Mouse (Mus musculus) CH12.LX (cell line): ENCODE data around the gene Ren1. TPM values are rescaled to one million over a fixed set of nuclear protein-coding genes. Genes with fewer than 3 reads are reported as not detected.

Experiments
- DNase-seq: peaks from one replicate; pipeline ENCODE4 v3.0.0-alpha.2; 2013; ENCODE audit errors: extremely low read depth
- H3K27ac ChIP-seq: 2 replicates; pipeline ENCODE4 v1.5.1; 2012; ENCODE audit warnings: low read depth, mild to moderate bottlenecking, control low read depth, moderate library complexity; ENCODE audit not compliant: insufficient read depth
- H3K27me3 ChIP-seq: replicated peaks from 2 replicates; pipeline ENCODE3; 2012; ENCODE audit warnings: inconsistent platforms
- H3K36me3 ChIP-seq, 2 experiments: replicated peaks in 1 of 2; 2 replicates each; pipeline versions ENCODE3 to v1.6.1; 2012; ENCODE audit warnings: inconsistent platforms in 1 of 2, low read length in 1 of 2, mild to moderate bottlenecking in 1 of 2, mixed read lengths in 1 of 2, moderate library complexity in 1 of 2; ENCODE audit not compliant: control insufficient read depth in 1 of 2, insufficient read depth in 1 of 2
- H3K4me1 ChIP-seq, 2 experiments: 2 replicates each; pipeline ENCODE4 v1.6.1; 2012; ENCODE audit warnings: inconsistent platforms in 1 of 2, moderate library complexity in 1 of 2; ENCODE audit not compliant: insufficient read depth in 2 of 2, control insufficient read depth in 1 of 2
- H3K4me2 ChIP-seq: 2 replicates; pipeline ENCODE4 v1.6.1; 2012; ENCODE audit warnings: low read depth, mild to moderate bottlenecking, control low read depth; ENCODE audit not compliant: poor library complexity, insufficient read depth, severe bottlenecking
- H3K4me3 ChIP-seq, 3 experiments: fragments of 150-350 bp in 1 of 3; sonication (generic) in 1 of 3; replicated peaks in 1 of 3; 2 replicates each; pipeline versions ENCODE3 to v1.5.1; 2011 to 2012; ENCODE audit warnings: low read depth in 2 of 3, low read length in 2 of 3, mild to moderate bottlenecking in 2 of 3, moderate library complexity in 2 of 3, control low read depth in 1 of 3, improper control_type of control experiment in 1 of 3, inconsistent platforms in 1 of 3, mixed read lengths in 1 of 3; ENCODE audit not compliant: poor library complexity in 1 of 3
- H3K79me2 ChIP-seq: replicated peaks from 2 replicates; pipeline ENCODE4 v1.6.1; 2012; ENCODE audit warnings: mild to moderate bottlenecking, moderate library complexity; ENCODE audit not compliant: control insufficient read depth, poor library complexity, insufficient read depth, severe bottlenecking; ENCODE audit errors: extremely low read depth
- H3K9ac ChIP-seq: 2 replicates; pipeline ENCODE4 v1.6.1; 2012; ENCODE audit warnings: low read depth, mild to moderate bottlenecking, control low read depth, moderate library complexity; ENCODE audit not compliant: insufficient read depth
- H3K9me3 ChIP-seq: replicated peaks from 2 replicates; pipeline ENCODE3; 2012; ENCODE audit warnings: low read length, inconsistent platforms, mixed read lengths
- BHLHE40 ChIP-seq: IDR thresholded peaks from 2 replicates; pipeline ENCODE4 v1.6.1; 2011; ENCODE audit warnings: mild to moderate bottlenecking, low read depth, low read length, improper control_type of control experiment
- ETS1 ChIP-seq: conservative IDR thresholded peaks from 2 replicates; pipeline ENCODE4 v1.6.1; 2012; ENCODE audit warnings: low read depth, mild to moderate bottlenecking, inconsistent platforms, low read length, improper control_type of control experiment, moderate library complexity
- JUN ChIP-seq: IDR thresholded peaks from 2 replicates; pipeline ENCODE4 v1.6.1; 2011; ENCODE audit warnings: low read depth, mild to moderate bottlenecking, low read length, improper control_type of control experiment, moderate library complexity; ENCODE audit not compliant: insufficient read depth
- MAFK ChIP-seq: IDR thresholded peaks from 2 replicates; pipeline ENCODE4 v1.6.1; 2011; ENCODE audit warnings: low read length, improper control_type of control experiment; ENCODE audit not compliant: insufficient replicate concordance
- MEF2A ChIP-seq: IDR thresholded peaks from 2 replicates; pipeline ENCODE4 v1.6.1; 2014; ENCODE audit warnings: low read depth, mild to moderate bottlenecking, inconsistent platforms, low read length, improper control_type of control experiment, borderline replicate concordance
- MXI1 ChIP-seq: IDR thresholded peaks from 2 replicates; pipeline ENCODE4 v1.6.1; 2011; ENCODE audit warnings: mild to moderate bottlenecking, low read depth, low read length, improper control_type of control experiment
- MYC ChIP-seq: IDR thresholded peaks from 2 replicates; pipeline ENCODE4 v1.6.1; 2011; ENCODE audit warnings: low read depth, mild to moderate bottlenecking, improper control_type of control experiment, low read length
- NELFE ChIP-seq: IDR thresholded peaks from 2 replicates; pipeline ENCODE4 v1.6.1; 2011; ENCODE audit warnings: low read depth, low read length, improper control_type of control experiment
- NRF1 ChIP-seq: IDR thresholded peaks from 2 replicates; pipeline ENCODE4 v1.6.1; 2014; ENCODE audit warnings: low read depth, mild to moderate bottlenecking, inconsistent platforms, low read length, improper control_type of control experiment, moderate library complexity
- PAX5 ChIP-seq: IDR thresholded peaks from 2 replicates; pipeline ENCODE4 v1.6.1; 2012; ENCODE audit warnings: low read length, inconsistent platforms, mixed read lengths
- TBP ChIP-seq: conservative IDR thresholded peaks from 2 replicates; pipeline ENCODE4 v1.6.1; 2011; ENCODE audit warnings: low read depth, low read length, improper control_type of control experiment
- USF1 ChIP-seq: IDR thresholded peaks from 2 replicates; pipeline ENCODE4 v1.6.1; 2014; ENCODE audit warnings: low read depth, mild to moderate bottlenecking, inconsistent platforms, low read length, improper control_type of control experiment
- USF2 ChIP-seq: conservative IDR thresholded peaks from 2 replicates; pipeline ENCODE4 v1.6.1; 2011; ENCODE audit warnings: low read depth, low read length, improper control_type of control experiment
- ZKSCAN1 ChIP-seq: IDR thresholded peaks from 2 replicates; pipeline ENCODE4 v1.6.1; 2012; ENCODE audit warnings: low read depth, inconsistent platforms, low read length, improper control_type of control experiment, borderline replicate concordance
- ZMIZ1 ChIP-seq: IDR thresholded peaks from 2 replicates; pipeline ENCODE4 v1.6.1; 2012; ENCODE audit warnings: low read depth, mild to moderate bottlenecking, inconsistent platforms, low read length, improper control_type of control experiment
- dilution Hi-C: fragments of 300-500 bp; cut with MboI; formaldehyde crosslinking; loops from 2 replicates; pipeline ENCODE4 v1.14.3; 2020; ENCODE audit warnings: low sequenced_read_pairs; ENCODE audit not compliant: extremely low pct_unique_long_range_greater_than_20kb, extremely low pct_ligation_motif_present
- in situ Hi-C: fragments of 300-500 bp; cut with MboI; formaldehyde crosslinking; loops from 3 replicates; pipeline ENCODE4 v1.14.3; 2019; ENCODE audit warnings: low sequenced_read_pairs, low pct_ligation_motif_present, low pct_unique_long_range_greater_than_20kb, mixed read lengths
- polyA plus RNA-seq: library from polyadenylated mRNA; unstranded; fragments of >175 nt; gene quantifications from 2 replicates; pipeline ENCODE4 v1.2.1, GENCODE M21; 2012; ENCODE audit warnings: low read depth; ENCODE audit not compliant: insufficient read length
- total RNA-seq, 2 experiments: library from RNA; depleted of rRNA; stranded (reverse); fragments of 300-350 nt in 1 of 2; fragments of >200 nt in 1 of 2; gene quantifications; 2 replicates each; pipeline ENCODE4 v1.2.3; 2012 to 2014

Gene Ren1
- total and polyA plus RNA-seq, 3 experiments: 0.08 TPM; not detected in 2

GRCm38 (mm10) chr1:133328896-133329637 lies 21.2 kb upstream of the Ren1 start:
- in situ Hi-C loops: loop anchor here (10.0 kb wide), 1 partner anchor 276 kb away; no protein-coding TSS in a partner anchor
- H3K79me2 ChIP-seq: no peaks in the 10 kb centered on the region
- peaks cover 6% of the 10 kb centered on the region for H3K9me3 ChIP-seq
- no peak overlapping the region for H3K4me2 ChIP-seq
- dilution Hi-C loops: no loop called here
- no peak overlapping the region for H3K4me3 ChIP-seq
- no peak for DNase-seq
- no peak for TF ChIP-seq ETS1
- no peak for TF ChIP-seq JUN
- no peaks in the 10 kb centered on the region for H3K36me3 ChIP-seq
- H3K27me3 ChIP-seq: peaks cover 75% of the 10 kb centered on the region
- H3K27ac ChIP-seq: no peak overlapping the region
- H3K9ac ChIP-seq: no peak overlapping the region
- H3K4me1 ChIP-seq: no peaks in the 10 kb centered on the region

- H3K9ac ChIP-seq: no peak overlapping the region
- H3K4me2 ChIP-seq: no peak overlapping the region
- TF ChIP-seq NRF1 (no peak), JUN (no peak), USF2 (no peak), BHLHE40 (no peak), PAX5 (no peak), TBP (no peak), ZKSCAN1 (no peak), USF1 (no peak), MAFK (no peak), MEF2A (no peak), MYC (no peak), MXI1 (no peak), NELFE (no peak), ZMIZ1 (no peak)
- peaks cover 6% of the 10 kb centered on the region for H3K9me3 ChIP-seq
- no peaks in the 10 kb centered on the region for H3K4me1 ChIP-seq
- no peak overlapping the region for H3K4me3 ChIP-seq
- dilution Hi-C loops (no loop called here), in situ Hi-C loops (loop anchor here (10.0 kb wide), 1 partner anchor 275 kb away; no protein-coding TSS in a partner anchor)
- no peak overlapping the region for H3K27ac ChIP-seq
- DNase-seq: no peak
- H3K36me3 ChIP-seq: no peaks in the 10 kb centered on the region
- no peaks in the 10 kb centered on the region for H3K79me2 ChIP-seq
- peaks cover 77% of the 10 kb centered on the region for H3K27me3 ChIP-seq
Measured at GRCm38 (mm10) chr1:133329638-133329964, 20.7 kb upstream of the Ren1 start.
